Mouse (Mus musculus) brain, embryonic 14.5 days (tissue): Measurements from ENCODE around the gene Plce1.

Source experiments
- CTCF ChIP-seq: fragments of 200-500 bp; IDR thresholded peaks from 2 replicates; pipeline ENCODE4 v1.5.1; 2012; ENCODE audit warnings: inconsistent platforms, mild to moderate bottlenecking, moderate library complexity, borderline replicate concordance; ENCODE audit not compliant: insufficient read depth, insufficient read length; ENCODE audit errors: extremely low read depth
- POLR2A ChIP-seq: fragments of 200-500 bp; IDR thresholded peaks from 2 replicates; pipeline ENCODE4 v1.6.1; 2012; ENCODE audit warnings: mild to moderate bottlenecking, inconsistent platforms, borderline replicate concordance; ENCODE audit not compliant: poor library complexity, insufficient read depth, insufficient read length, severe bottlenecking; ENCODE audit errors: extremely low read depth

DNA sequence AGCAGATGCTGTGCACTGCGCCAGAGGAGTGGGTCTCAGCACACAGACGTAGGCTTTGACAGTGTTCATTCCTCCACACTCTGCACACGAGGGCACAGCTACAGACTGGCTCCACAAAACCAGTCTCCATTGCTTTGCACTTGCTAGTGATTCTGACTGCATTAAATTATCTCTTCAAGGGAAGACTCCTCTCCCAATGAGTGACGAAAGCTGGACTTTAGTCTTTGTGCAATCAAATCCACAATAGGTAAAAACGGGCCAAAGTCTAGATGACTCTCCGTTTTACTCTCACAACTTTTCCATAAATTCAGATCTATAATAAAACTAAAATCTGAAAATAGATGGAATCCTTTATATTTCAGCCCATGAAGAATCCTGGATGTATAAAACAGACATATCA lies 242.1 kb downstream of the Plce1 start:
- no peak for TF ChIP-seq CTCF
- TF ChIP-seq POLR2A: no peak
